Mouse (Mus musculus): ENCODE results near the gene Fermt3.
"Not testable (repeated sequence)": the region's sequence is repeated elsewhere in the genome, so short reads cannot be mapped to it uniquely, and the experiment has no call there.

The Fermt3 gene

DNA sequence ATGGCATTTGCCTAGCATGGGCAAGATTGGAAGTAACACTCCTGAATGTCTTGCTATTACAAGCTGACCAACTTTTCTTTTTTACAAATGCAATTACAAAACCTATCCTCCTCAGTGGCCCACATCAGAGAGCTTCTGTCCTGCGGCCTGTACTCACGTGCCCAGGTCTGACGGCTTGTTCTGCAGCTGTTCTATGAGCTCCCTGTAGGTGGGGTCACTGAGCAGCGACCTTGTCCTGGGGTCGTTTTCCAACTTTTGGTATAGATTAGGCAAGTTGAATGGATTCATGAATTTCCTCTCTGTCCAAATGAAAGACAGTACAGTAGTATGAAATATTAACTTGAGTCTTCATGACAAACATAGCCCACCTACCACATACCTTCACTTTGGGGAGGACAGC lies 14.7 kb upstream of the Fermt3 start:
- no peak for DNase-seq

DNA sequence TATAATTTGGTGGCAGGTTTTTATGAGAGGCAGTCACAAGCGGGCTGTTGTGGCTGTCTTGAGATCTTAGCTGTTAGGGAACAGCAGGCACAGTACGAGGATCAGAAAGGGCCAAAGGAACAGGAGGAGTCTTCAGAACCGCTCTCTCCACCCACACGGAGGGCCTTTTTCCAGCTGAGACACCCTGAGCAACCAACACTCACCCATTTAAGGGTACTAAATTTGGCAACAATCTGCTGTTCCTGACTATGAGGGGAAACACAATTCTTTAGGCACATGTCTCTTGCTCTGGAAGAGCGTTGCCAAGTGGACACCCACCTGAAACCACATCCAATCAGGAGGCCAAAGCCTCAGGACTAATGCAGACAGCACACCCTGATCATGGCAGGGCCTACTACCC lies 10.3 kb upstream of the Fermt3 start:
- DNase-seq: no peak

- peak; percentile 80 for DNase-seq
Observed at GRCm38 (mm10) chr19:7020224-7020641, 964 bp upstream of the Fermt3 start.

- DNase-seq: no peak
Observed at GRCm38 (mm10) chr19:7018546-7018945, 723 bp downstream of the Fermt3 start.

- DNase-seq: peak; percentile 45
Observed at GRCm38 (mm10) chr19:7017541-7018457, 1.5 kb downstream of the Fermt3 start.

GRCm38 (mm10) chr19:7014481-7015135 lies 4.7 kb downstream of the Fermt3 start:
- DNase-seq: no peak

DNA sequence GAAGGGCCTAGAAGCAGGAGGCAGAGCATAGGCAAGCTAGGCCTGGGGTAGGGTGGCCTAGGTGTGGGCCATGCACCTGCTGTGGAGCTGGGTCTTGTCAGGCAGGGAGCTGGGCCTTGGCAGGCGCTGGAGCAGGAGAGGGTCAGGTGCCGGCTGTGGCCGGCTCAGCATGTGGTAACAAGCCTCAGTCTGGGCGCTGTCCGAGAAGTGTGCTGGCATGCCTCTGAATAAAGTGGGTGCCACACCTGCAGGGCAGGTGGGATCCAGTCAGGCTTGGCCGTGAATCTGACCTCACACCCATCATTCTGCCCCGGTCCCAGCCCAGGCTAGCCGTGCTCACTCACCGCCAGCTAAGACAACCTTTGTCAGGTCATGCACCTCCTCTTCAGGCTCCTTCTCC lies 5.3 kb downstream of the Fermt3 start:
- no peak for DNase-seq

DNA sequence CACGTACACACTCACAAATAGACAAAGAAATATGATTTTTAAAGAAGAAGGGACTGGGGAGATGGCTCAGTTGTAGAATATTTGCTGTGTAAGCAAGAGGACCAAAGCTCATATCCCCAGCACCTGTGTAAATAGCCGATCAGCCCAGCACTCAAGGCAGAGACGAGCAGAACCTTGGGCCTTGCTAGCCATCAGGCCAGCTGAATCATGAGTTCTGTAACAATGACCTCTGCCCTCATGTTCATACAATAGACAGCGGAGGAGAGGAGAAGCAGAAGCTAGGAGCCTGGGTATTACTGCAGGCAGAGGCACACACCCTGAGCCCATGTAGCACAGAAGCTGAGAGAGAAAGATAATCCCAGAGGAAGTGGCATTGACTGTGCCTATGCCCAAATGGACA lies 6.8 kb downstream of the Fermt3 start:
- no peak for DNase-seq

DNA sequence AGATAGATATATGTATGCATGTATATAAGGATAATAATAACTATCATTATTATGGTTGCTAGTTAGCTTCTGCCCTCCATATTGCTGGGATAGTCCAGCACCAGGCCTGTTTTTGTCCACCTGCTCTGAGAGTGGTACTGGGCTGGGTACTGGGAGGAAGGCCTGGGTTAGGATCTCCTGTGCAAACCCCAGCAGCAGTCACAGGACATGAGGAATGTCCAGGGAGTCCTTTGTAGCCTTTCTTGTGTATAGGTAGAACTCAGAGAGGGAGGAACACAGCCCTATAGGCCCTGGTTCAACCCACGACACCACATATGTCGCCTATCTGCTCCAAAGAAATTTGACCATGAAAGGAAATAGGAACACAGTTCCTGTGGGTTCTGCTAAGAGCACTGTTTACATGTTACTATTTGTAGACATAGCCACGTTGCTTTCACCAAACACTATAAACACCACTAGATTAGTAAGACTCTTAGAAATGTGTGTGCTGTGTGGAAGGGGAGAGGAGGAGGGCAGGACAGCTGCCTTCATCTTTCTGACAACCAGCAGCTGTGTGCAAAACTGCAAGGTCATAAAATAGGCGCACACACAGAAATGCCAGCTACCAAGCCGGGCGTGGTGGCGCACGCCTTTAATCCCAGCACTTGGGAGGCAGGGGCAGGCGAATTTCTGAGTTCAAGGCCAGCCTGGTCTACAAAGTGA lies 12.2 kb downstream of the Fermt3 start:
- DNase-seq: no peak

- no peak for DNase-seq
Observed at GRCm38 (mm10) chr19:6999360-7000063, 19.8 kb downstream of the Fermt3 start.

GRCm38 (mm10) chr19:6997721-6998290 lies 21.5 kb downstream of the Fermt3 start:
- DNase-seq: no peak

DNA sequence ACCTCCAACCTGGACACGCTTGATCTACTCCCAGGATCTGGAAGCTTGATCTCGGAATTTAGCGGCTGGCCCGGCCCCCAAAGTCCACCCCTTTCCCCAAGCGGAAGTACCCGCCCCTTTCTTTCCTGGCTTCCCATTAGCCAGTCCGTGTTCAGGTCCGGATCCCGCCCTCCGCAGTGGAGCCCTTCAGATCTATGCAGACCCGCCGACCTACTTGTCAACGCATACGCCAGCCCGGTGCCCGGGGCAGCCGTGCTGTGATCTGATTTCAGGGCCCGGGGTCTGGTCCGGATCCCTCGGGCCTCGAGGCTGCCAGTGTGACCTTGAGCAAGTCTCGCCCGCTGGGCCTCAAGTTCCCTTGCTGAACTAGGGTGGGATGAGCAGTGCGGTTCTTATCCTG lies 23.3 kb downstream of the Fermt3 start, which contains the start of the genes Nudt22 and Trpt1:
Gene Nudt22, minus strand, starts transcription at position 112 of the 400 bp plus-strand sequence.
Gene Trpt1, plus strand, starts transcription at position 126 of the 400 bp plus-strand sequence.
- DNase-seq: peak; percentile 96

DNA sequence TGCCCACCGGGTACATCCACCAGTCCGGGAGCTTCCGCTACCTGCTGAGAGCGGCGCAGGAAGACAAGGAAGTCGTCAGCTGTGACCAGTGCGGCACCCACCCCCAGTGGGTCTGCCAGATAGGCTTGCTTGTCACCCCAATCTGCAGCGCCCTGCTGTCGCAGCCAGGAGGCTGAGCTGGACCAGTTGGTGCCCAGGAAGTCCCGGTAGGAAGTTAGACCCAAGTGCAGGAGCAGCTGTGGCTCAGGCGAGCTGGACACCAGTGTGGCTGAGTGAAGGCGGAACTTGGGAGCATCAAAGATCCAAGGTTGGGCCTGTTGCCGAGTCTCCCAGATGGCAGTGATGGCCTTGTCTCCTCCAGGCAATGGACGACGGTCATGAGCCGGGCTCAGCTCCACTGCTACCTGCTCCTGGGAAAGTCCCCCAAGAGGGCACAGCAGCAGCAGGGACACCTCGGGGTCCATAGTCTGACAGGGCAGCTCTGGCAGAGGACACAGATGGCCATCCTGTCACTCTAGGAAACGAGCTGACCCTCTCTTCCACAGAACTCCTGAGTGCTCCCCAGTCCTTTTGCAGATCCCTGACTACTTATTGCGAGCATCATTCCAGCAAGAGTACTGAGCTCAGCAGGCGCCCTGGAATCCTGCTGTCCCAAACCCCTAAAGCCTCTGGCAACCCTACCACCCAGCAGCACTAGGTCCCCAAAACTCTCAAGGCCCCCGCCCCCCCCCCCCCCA lies 23.8 kb downstream of the Fermt3 start:
- DNase-seq: no peak

DNA sequence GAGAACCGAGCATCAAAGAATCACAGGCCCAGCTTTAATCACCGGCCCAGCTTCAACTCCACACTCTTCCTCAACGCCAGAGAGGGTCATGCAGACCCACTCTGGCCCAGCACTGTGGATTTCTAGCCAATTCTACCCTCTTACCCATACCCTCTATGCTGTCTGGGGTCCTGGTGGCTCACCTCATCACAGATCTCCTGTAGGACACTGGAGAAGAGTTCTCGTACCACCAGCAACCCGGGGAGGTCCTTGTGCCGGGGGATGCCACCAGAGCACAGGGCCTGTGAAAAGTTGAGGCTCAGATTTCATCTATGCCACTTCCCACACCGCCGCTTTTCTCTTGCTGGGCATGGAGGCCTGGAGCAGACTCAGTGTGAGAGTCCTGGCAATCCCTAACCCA lies 24.8 kb downstream of the Fermt3 start:
- no peak for DNase-seq

DNA sequence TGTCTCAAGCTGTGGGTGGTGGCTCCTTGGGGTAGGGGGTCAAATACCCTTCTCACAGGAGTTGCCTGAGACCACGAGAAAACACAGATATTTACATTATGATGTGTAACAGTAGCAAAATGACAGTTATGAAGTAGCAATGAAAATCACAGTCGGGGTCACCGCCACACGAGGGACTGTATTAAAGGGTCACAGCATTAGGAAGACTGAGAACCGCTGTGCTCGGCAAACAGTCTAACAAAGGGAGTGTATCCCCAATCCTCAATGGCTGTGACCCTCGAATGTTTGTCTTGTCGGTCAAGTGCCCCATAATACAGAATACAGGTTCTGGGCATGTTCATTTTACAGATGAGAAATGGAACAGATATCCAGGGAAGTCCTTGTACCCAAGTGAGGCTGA lies 25.3 kb downstream of the Fermt3 start:
- no peak for DNase-seq

- no peak for DNase-seq
Observed at GRCm38 (mm10) chr19:6993011-6993770, 26.1 kb downstream of the Fermt3 start.

GRCm38 (mm10) chr19:6992011-6992858 lies 27.0 kb downstream of the Fermt3 start, which contains the start of gene Dnajc4:
Gene Dnajc4, minus strand, starts transcription at chr19:6992572.
- DNase-seq: peak; percentile 99

DNA sequence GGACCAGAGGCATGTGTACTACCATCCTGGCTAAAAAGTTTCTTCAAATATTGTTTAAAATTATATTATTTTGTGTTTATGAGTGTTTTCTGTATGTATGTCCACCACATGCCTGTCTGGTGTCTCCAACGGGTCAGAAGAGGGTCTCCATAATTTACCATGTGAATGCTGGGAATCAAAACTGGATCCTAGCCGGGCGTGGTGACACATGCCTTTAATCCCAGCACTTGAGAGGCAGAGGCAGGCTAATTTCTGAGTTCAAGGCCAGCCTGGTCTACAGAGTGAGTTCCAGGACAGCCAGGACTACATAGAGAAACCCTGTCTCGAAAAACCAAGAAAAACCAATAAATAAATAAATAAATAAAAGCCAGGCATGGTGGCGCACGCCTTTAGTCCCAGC lies 28.1 kb downstream of the Fermt3 start:
- not testable (repeated sequence) for DNase-seq

GRCm38 (mm10) chr19:6990712-6991111 lies 28.6 kb downstream of the Fermt3 start:
- DNase-seq: no peak

DNA sequence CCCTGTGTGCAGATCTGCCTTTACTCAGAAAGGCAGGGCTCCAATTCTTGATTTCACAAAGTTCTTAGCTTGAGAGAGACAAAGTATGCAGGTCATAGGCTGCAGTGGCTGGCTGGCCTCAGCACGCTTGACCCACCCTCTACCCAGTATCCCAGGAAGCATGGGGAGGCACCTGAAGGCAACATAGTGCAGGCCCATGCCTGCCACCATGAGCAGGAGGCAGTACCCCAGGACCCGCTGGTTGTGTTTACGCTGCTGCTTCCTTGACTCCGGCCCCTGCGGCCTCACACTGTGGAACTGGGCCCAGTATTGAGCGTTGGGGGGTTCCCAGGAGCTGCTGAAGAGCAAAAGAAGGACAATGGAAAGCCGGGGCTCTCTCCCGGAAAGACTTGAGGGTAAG lies 30.0 kb downstream of the Fermt3 start:
- DNase-seq: no peak

All from lung, postnatal 36 days (tissue).